Mouse (Mus musculus) ES-Bruce4 (cell line): ENCODE data around the gene Bmp4.

ENCODE experiments used
- CTCF ChIP-seq: IDR thresholded peaks from one replicate; pipeline ENCODE4 v1.8.1; 2011; ENCODE audit warnings: low read depth, low read length
- EP300 ChIP-seq: IDR thresholded peaks from 2 replicates; pipeline ENCODE4 v1.6.1; 2011; ENCODE audit warnings: low read depth, low read length; ENCODE audit not compliant: insufficient read depth

DNA sequence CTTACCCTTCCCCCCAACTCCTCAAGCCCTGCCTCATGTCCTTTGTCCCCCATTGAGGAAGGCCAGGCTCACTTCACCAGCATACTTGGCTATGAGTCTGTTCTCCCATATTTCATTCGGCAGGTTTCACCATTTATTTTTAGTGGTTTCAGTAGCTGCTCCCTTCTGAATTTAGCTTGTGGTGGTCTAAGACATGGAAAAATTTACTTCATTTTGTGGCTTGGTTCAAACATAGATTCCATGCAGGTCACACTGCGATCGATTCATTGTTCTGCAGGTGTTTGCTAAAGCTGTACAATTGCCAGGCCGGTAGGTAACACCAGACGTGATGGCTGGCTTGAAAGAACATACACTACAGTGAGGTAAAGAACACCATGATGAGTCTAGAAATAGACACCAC lies 39.8 kb upstream of the Bmp4 start:
- TF ChIP-seq CTCF = no peak
- TF ChIP-seq EP300 = no peak
